ENCODE assay signal across 10 mouse cellular contexts in genomic region chr9:104203851-104204250, GRCm38 (mm10). TPM values are rescaled to one million over a fixed set of nuclear protein-coding genes. Genes with fewer than 3 reads are reported as not detected.
DNase-seq lines count a peak whose midpoint lies in the region; ATAC-seq and TF ChIP-seq lines count a peak whose summit lies in the region.
"Had no signal": no experiment of that assay in that cellular context is flagged by ENCODE, and none has a peak within 500 bp of the region (broad histone marks: within the 10 kb centered on the region; RNA-seq: fewer than 3 reads in every experiment).

No protein-coding gene starts in this region.

- H3K9ac ChIP-seq in heart, adult 2 months (ENCODE audit: low read depth, low read length): no peak overlapping the region
- no peak overlapping the region for H3K9ac ChIP-seq in CH12.LX (ENCODE audit: insufficient read depth, low read depth)
- no peak overlapping the region for H3K9ac ChIP-seq in stomach, postnatal 0 days (ENCODE audit: low read length)

- in situ Hi-C loops in CH12.LX (cut with MboI; ENCODE audit: low pct_ligation_motif_present, low pct_unique_long_range_greater_than_20kb, low sequenced_read_pairs): loop anchor here (10.0 kb wide), 1 partner anchor 101 kb away; no protein-coding TSS in a partner anchor

- no peaks in the 10 kb centered on the region for H3K27me3 ChIP-seq in heart, adult 2 months (ENCODE audit: control insufficient read depth, insufficient read depth, low read length)
- H3K27me3 ChIP-seq in CH12.LX (replicated peaks): no peaks in the 10 kb centered on the region
- H3K27me3 ChIP-seq in stomach, postnatal 0 days (ENCODE audit: control insufficient read depth, insufficient read depth, low read length): no peaks in the 10 kb centered on the region
- H3K27me3 ChIP-seq: megakaryocyte, embryonic 14.5 days had no signal

- WGBS in heart, adult 2 months: 98% methylated on average over 3 of the region's 3 CpGs
- 95% methylated on average over 3 of the region's 3 CpGs for WGBS in large intestine, adult 2 months
- 93% methylated on average over 3 of the region's 3 CpGs for WGBS in stomach, postnatal 0 days

- no peak for TF ChIP-seq POLR2A in heart, adult 2 months (IDR thresholded peaks at IDR 0.05; ENCODE audit: insufficient read depth, low read depth, low read length)
- no peak for TF ChIP-seq POLR2A in CH12.LX (IDR thresholded peaks at IDR 0.05; ENCODE audit: low read depth, low read length)

- H3K4me2 ChIP-seq in CH12.LX (ENCODE audit: insufficient read depth, low read depth, poor library complexity, severe bottlenecking): no peak overlapping the region
- H3K4me2 ChIP-seq in stomach, postnatal 0 days (replicated peaks; ENCODE audit: low read depth): no peak overlapping the region

- no peak overlapping the region for H3K4me3 ChIP-seq in heart, adult 2 months
- H3K4me3 ChIP-seq in CH12.LX (replicated peaks in 1 of 3; ENCODE audit: low read depth in 2 of 3, low read length in 2 of 3, poor library complexity in 1 of 3): no peak overlapping the region
- H3K4me3 ChIP-seq in stomach, postnatal 0 days (ENCODE audit: low read depth, low read length): no peak overlapping the region
- H3K4me3 ChIP-seq: erythroblast, embryonic 14.5 days; megakaryocyte, embryonic 14.5 days had no signal

- DNase-seq in heart, adult 2 months: peak; percentile 35 to 52
- no peak for DNase-seq in heart, postnatal 25 days (ENCODE audit: low spot score)
- DNase-seq in CH12.LX (ENCODE audit: extremely low read depth): peak; percentile 64
- DNase-seq in adrenal gland, postnatal 25 days: peak; percentile 32
- DNase-seq in fibroblast of lung, adult 2 months (ENCODE audit: low read depth): peak; percentile 15
- peak; percentile 14 for DNase-seq in large intestine, adult 2 months (ENCODE audit: low read depth, low spot score)
- peak; percentile 67 for DNase-seq in lung, postnatal 36 days
- DNase-seq in stomach, postnatal 0 days (ENCODE audit: low spot score): peak; percentile 63

- peak; percentile 77 for TF ChIP-seq CTCF in heart, adult 2 months (IDR thresholded peaks at IDR 0.05)
- TF ChIP-seq CTCF in CH12.LX (conservative IDR thresholded peaks at IDR 0.05 in 1 of 2, IDR thresholded peaks at IDR 0.05 in 1 of 2; ENCODE audit: low read depth in 2 of 2, low read length in 2 of 2): peak; percentile 63 to 83
- TF ChIP-seq CTCF in stomach, postnatal 0 days (IDR thresholded peaks at IDR 0.05; ENCODE audit: low read depth): peak; percentile 82

- no peak for TF ChIP-seq EP300 in heart, adult 2 months (IDR thresholded peaks at IDR 0.05; ENCODE audit: insufficient read depth, low read depth, low read length)
- no peak for TF ChIP-seq EP300 in CH12.LX (IDR thresholded peaks at IDR 0.05; ENCODE audit: low read length)
- no peak for TF ChIP-seq EP300 in stomach, postnatal 0 days (optimal IDR thresholded peaks at IDR 0.05)

- H3K79me2 ChIP-seq in heart, adult 2 months (replicated peaks; ENCODE audit: control insufficient read depth, insufficient read depth, low read length): no peaks in the 10 kb centered on the region
- H3K79me2 ChIP-seq in CH12.LX (replicated peaks; ENCODE audit: control insufficient read depth, extremely low read depth, insufficient read depth, poor library complexity, severe bottlenecking): no peaks in the 10 kb centered on the region

- H3K36me3 ChIP-seq in heart, adult 2 months (ENCODE audit: control insufficient read depth, insufficient read depth, low read length): peaks cover 2% of the 10 kb centered on the region; the same call in 1 of the 2 replicates
- peaks cover 55 to 86% of the 10 kb centered on the region in 2 experiments for H3K36me3 ChIP-seq in CH12.LX (replicated peaks in 1 of 2; ENCODE audit: control insufficient read depth in 1 of 2, insufficient read depth in 1 of 2, low read length in 1 of 2)
- peaks cover 29% of the 10 kb centered on the region; the same call in 1 of the 2 replicates for H3K36me3 ChIP-seq in stomach, postnatal 0 days (ENCODE audit: control insufficient read depth, insufficient read depth, low read length)

- no peak overlapping the region for H3K27ac ChIP-seq in heart, adult 2 months
- no peak overlapping the region for H3K27ac ChIP-seq in CH12.LX (ENCODE audit: insufficient read depth, low read depth)
- H3K27ac ChIP-seq in stomach, postnatal 0 days (replicated peaks): no peak overlapping the region

- intact Hi-C loops in heart, adult 2 months (cut with DNase I): loop anchor here (2.0 kb wide), 1 partner anchor 103 kb away; no protein-coding TSS in a partner anchor
- intact Hi-C loops in heart, postnatal 25 days (cut with DNase I): loop anchor here (2.0 kb wide), 1 partner anchor 103 kb away; no protein-coding TSS in a partner anchor

- no peaks in the 10 kb centered on the region for H3K4me1 ChIP-seq in heart, adult 2 months (ENCODE audit: control insufficient read depth, insufficient read depth, low read length)
- peaks cover 0 to 6% of the 10 kb centered on the region in 2 experiments; a peak in 1 of 4 replicates for H3K4me1 ChIP-seq in CH12.LX (ENCODE audit: control insufficient read depth in 1 of 2, insufficient read depth in 2 of 2)
- H3K4me1 ChIP-seq in stomach, postnatal 0 days (replicated peaks; ENCODE audit: control insufficient read depth, insufficient read depth): no peaks in the 10 kb centered on the region

- dilution Hi-C loops in CH12.LX (cut with MboI; ENCODE audit: extremely low pct_ligation_motif_present, extremely low pct_unique_long_range_greater_than_20kb, low sequenced_read_pairs): no loop called here

- H3K9me3 ChIP-seq in CH12.LX (replicated peaks; ENCODE audit: low read length): no peaks in the 10 kb centered on the region
- H3K9me3 ChIP-seq in stomach, postnatal 0 days (ENCODE audit: control insufficient read depth, low read length): no peaks in the 10 kb centered on the region
- H3K9me3 ChIP-seq: megakaryocyte, embryonic 14.5 days had no signal

- peak; percentile 75 for TF ChIP-seq RAD21 in CH12.LX (IDR thresholded peaks at IDR 0.05; ENCODE audit: low read depth, low read length)

- ATAC-seq in stomach, postnatal 0 days (ENCODE audit: low FRiP score, low TSS enrichment): no peak; the same call in 1 of the 2 replicates

TF ChIP-seq in CH12.LX, 34 proteins besides CTCF, POLR2A, EP300 and RAD21:
- TF ChIP-seq RCOR1 (conservative IDR thresholded peaks at IDR 0.05; ENCODE audit: low read depth, low read length): no peak
- TF ChIP-seq SMC3 (IDR thresholded peaks at IDR 0.05; ENCODE audit: low read depth, low read length): peak; percentile 75

RNA-seq across cellular contexts. Expression of gene Dnajc13, which starts 58.9 kb away (rescaled TPM):
- total RNA-seq in heart, adult 2 months (2021): 10 to 100 TPM; 29.2 to 31.6 TPM
- 31.0 and 32.3 TPM in 2 replicates for polyA plus RNA-seq in heart, adult 2 months (2012; rRNA removed)
- 10 to 100 TPM; 34.0 to 36.3 TPM for total RNA-seq in heart, postnatal 25 days (2021)
- 30.1 and 34.5 TPM in 2 replicates for total RNA-seq in CH12.LX (2012; rRNA removed)
- total RNA-seq in CH12.LX (2014; rRNA removed): 27.6 and 30.4 TPM in 2 replicates
- polyA plus RNA-seq in CH12.LX (2012; ENCODE audit: insufficient read length, low read depth): 31.5 and 51.9 TPM in 2 replicates
- total RNA-seq in adrenal gland, postnatal 25 days (2021): 40.5 and 49.8 TPM in 2 replicates
- polyA plus RNA-seq in large intestine, adult 2 months (2012; rRNA removed): 41.8 and 57.9 TPM in 2 replicates
- 10.7 and 11.5 TPM in 2 replicates for polyA plus RNA-seq in stomach, postnatal 0 days (2015; fragmentation: Nextera tagmentation; extraction: Ambion mirVana)
